Mouse (Mus musculus): ENCODE measurements at regions not wholly inside any gene's neighbourhood (a gene's known extent, or its start where the extent isn't known, plus 50 kb on each side); places are given as distances from the start of the nearest gene placed in this dataset.

GRCm38 (mm10) chr6:84329106-84329505 is 264.6 kb downstream of the Cyp26b1 start:
- no peak for ATAC-seq (ENCODE audit: insufficient number of reproducible peaks, insufficient read depth, low FRiP score, low TSS enrichment)
- H3K36me3 ChIP-seq: no peaks in the 10 kb centered on the region
- no peaks in the 10 kb centered on the region for H3K27me3 ChIP-seq
- H3K9me3 ChIP-seq: no peaks in the 10 kb centered on the region
- no peak overlapping the region for H3K4me3 ChIP-seq
- no peak overlapping the region for H3K27ac ChIP-seq
- 61% methylated on average over 7 of the region's 7 CpGs for WGBS
- H3K9ac ChIP-seq: no peak overlapping the region
- no peak overlapping the region for H3K4me2 ChIP-seq (replicated peaks)
- H3K4me1 ChIP-seq: no peaks in the 10 kb centered on the region

DNA sequence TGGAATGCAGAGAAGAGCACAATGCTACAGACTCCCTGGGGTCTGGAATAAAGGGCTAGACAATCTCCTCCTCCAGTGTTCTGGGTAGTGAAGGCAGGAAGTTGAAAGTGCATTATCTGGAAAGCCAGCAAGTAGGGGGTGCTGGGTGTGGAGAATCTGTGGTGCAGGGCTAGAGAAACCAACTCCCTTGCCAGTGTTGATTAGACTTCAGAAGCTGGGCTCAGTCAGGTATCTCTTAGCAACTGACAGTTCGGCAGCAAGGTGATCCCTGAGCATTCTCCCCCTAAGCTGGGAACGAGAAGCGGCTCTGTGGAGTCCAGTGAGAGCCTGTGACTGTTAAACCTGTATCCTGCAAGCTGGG is 265.7 kb downstream of the Cyp26b1 start:
- WGBS: 57% methylated on average over 3 of the region's 3 CpGs
- Histone ChIP-seq H3K4me3 (no peak overlapping the region), H3K36me3 (no peaks in the 10 kb centered on the region), H3K27me3 (no peaks in the 10 kb centered on the region), H3K9ac (no peak overlapping the region), H3K4me2 (replicated peaks) (no peak overlapping the region), H3K9me3 (no peaks in the 10 kb centered on the region), H3K27ac (no peak overlapping the region), H3K4me1 (no peaks in the 10 kb centered on the region)
- ATAC-seq (ENCODE audit: insufficient number of reproducible peaks, insufficient read depth, low FRiP score, low TSS enrichment): no peak

GRCm38 (mm10) chr6:84327306-84328029 is 266.2 kb downstream of the Cyp26b1 start:
- ATAC-seq (ENCODE audit: insufficient number of reproducible peaks, insufficient read depth, low FRiP score, low TSS enrichment): no peak
- H3K4me2 ChIP-seq (replicated peaks): no peak overlapping the region
- H3K36me3 ChIP-seq: no peaks in the 10 kb centered on the region
- WGBS: 72% methylated on average over 5 of the region's 5 CpGs
- H3K27ac ChIP-seq: no peak overlapping the region
- H3K4me3 ChIP-seq: no peak overlapping the region
- no peaks in the 10 kb centered on the region for H3K4me1 ChIP-seq
- no peaks in the 10 kb centered on the region for H3K27me3 ChIP-seq
- no peak overlapping the region for H3K9ac ChIP-seq
- no peaks in the 10 kb centered on the region for H3K9me3 ChIP-seq

- Histone ChIP-seq H3K4me1 (no peaks in the 10 kb centered on the region), H3K4me3 (no peak overlapping the region), H3K9me3 (no peaks in the 10 kb centered on the region), H3K9ac (no peak overlapping the region), H3K4me2 (replicated peaks) (no peak overlapping the region), H3K36me3 (no peaks in the 10 kb centered on the region), H3K27me3 (no peaks in the 10 kb centered on the region), H3K27ac (no peak overlapping the region)
- ATAC-seq (ENCODE audit: insufficient number of reproducible peaks, insufficient read depth, low FRiP score, low TSS enrichment): no peak
- whole genome bisulfite sequencing: 70% methylated on average over 5 of the region's 5 CpGs
Measured at GRCm38 (mm10) chr6:84325384-84326114, 268.2 kb downstream of the Cyp26b1 start.

- Histone ChIP-seq H3K4me3 (no peak overlapping the region), H3K9ac (no peak overlapping the region), H3K27me3 (no peaks in the 10 kb centered on the region), H3K36me3 (no peaks in the 10 kb centered on the region), H3K4me1 (no peaks in the 10 kb centered on the region), H3K9me3 (no peaks in the 10 kb centered on the region), H3K4me2 (replicated peaks) (no peak overlapping the region), H3K27ac (no peak overlapping the region)
- ATAC-seq (ENCODE audit: insufficient number of reproducible peaks, insufficient read depth, low FRiP score, low TSS enrichment): no peak
- WGBS: 86% methylated on average over 4 of the region's 4 CpGs
Measured at GRCm38 (mm10) chr6:84324185-84324584, 269.5 kb downstream of the Cyp26b1 start.

DNA sequence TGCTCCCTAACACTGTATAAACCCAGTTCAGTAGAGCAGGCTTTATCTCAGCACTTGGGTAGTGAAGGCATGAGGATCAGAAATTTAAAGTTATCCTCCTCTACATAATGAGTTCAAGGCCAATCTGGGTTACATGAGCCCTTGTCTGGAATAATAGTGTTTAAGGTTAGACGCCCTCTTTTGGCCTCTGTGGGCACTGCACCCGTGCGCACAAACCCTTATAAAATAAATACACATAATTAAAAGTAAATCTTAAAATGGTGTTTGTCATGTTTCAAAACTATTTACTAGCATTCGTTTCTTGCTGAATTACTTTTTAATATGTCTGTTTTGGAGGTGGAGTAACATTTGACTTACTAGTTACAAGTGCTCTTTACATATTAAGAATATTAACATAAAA is 271.2 kb downstream of the Cyp26b1 start:
- H3K36me3 ChIP-seq: no peaks in the 10 kb centered on the region
- H3K4me2 ChIP-seq (replicated peaks): no peak overlapping the region
- no peak overlapping the region for H3K4me3 ChIP-seq
- H3K27me3 ChIP-seq: no peaks in the 10 kb centered on the region
- no peak overlapping the region for H3K9ac ChIP-seq
- no peak overlapping the region for H3K27ac ChIP-seq
- H3K4me1 ChIP-seq: 0 out of 2 replicates have a peak, but pooled peaks cover 6% of the 10 kb centered on the region
- WGBS: 83% methylated on average over 4 of the region's 4 CpGs
- ATAC-seq (ENCODE audit: insufficient number of reproducible peaks, insufficient read depth, low FRiP score, low TSS enrichment): no peak
- H3K9me3 ChIP-seq: no peaks in the 10 kb centered on the region

- H3K4me1 ChIP-seq: 0 out of 2 replicates have a peak, but pooled peaks cover 6% of the 10 kb centered on the region
- no peak overlapping the region for H3K4me3 ChIP-seq
- no peak overlapping the region for H3K4me2 ChIP-seq (replicated peaks)
- H3K36me3 ChIP-seq: no peaks in the 10 kb centered on the region
- no peaks in the 10 kb centered on the region for H3K9me3 ChIP-seq
- ATAC-seq (ENCODE audit: insufficient number of reproducible peaks, insufficient read depth, low FRiP score, low TSS enrichment): no peak
- H3K27me3 ChIP-seq: no peaks in the 10 kb centered on the region
- 69% methylated on average over 1 of the region's 1 CpGs for WGBS
- H3K27ac ChIP-seq: no peak overlapping the region
- H3K9ac ChIP-seq: no peak overlapping the region
Measured at GRCm38 (mm10) chr6:84320586-84320985, 273.1 kb downstream of the Cyp26b1 start.

DNA sequence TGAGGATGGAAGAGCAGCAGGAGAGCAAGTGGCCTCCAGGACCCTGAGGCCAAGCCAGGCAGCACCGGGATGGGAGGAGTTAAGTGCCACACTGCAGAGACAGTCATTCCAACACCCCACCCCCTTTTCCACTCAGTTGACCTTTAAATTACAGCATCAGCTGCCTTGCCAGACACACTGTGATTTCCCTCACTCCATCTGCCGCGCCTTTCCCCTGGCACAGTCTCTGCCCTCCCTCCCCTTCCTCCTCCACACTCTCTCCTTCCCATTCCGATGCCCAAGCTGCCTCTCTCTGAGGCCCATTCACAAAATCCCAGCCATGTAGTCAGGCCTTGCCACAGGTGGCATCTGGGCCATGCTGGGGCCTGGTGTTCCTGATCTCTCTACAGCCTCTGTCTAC is 274.9 kb downstream of the Cyp26b1 start:
- 24% methylated on average over 4 of the region's 4 CpGs for WGBS
- H3K27me3 ChIP-seq: no peaks in the 10 kb centered on the region
- no peak overlapping the region for H3K9ac ChIP-seq
- H3K27ac ChIP-seq: no peak overlapping the region
- H3K9me3 ChIP-seq: no peaks in the 10 kb centered on the region
- ATAC-seq (ENCODE audit: insufficient number of reproducible peaks, insufficient read depth, low FRiP score, low TSS enrichment): no peak
- no peak overlapping the region for H3K4me3 ChIP-seq
- H3K36me3 ChIP-seq: no peaks in the 10 kb centered on the region
- peaks cover 14% of the 10 kb centered on the region; the same call in 1 of the 2 replicates for H3K4me1 ChIP-seq
- no peak overlapping the region for H3K4me2 ChIP-seq (replicated peaks)

GRCm38 (mm10) chr6:84317026-84317425 is 276.7 kb downstream of the Cyp26b1 start:
- WGBS: 82% methylated on average over 1 of the region's 1 CpGs

GRCm38 (mm10) chr6:84315175-84315912 is 278.4 kb downstream of the Cyp26b1 start:
- Histone ChIP-seq H3K27ac (no peak overlapping the region), H3K27me3 (no peaks in the 10 kb centered on the region), H3K4me3 (no peak overlapping the region), H3K36me3 (no peaks in the 10 kb centered on the region), H3K4me1 (peaks cover 30% of the 10 kb centered on the region), H3K9me3 (no peaks in the 10 kb centered on the region), H3K4me2 (replicated peaks) (no peak overlapping the region), H3K9ac (no peak overlapping the region)
- WGBS: 63% methylated on average over 8 of the region's 8 CpGs
- ATAC-seq (ENCODE audit: insufficient number of reproducible peaks, insufficient read depth, low FRiP score, low TSS enrichment): no peak

More at GRCm38 (mm10) chr6:84317026-84317425, 276.7 kb downstream of the Cyp26b1 start:
- Histone ChIP-seq H3K27me3 (no peaks in the 10 kb centered on the region), H3K4me3 (no peak overlapping the region), H3K4me1 (peaks cover 14% of the 10 kb centered on the region; the same call in 1 of the 2 replicates), H3K9ac (no peak overlapping the region), H3K9me3 (no peaks in the 10 kb centered on the region), H3K27ac (no peak overlapping the region), H3K4me2 (replicated peaks) (no peak overlapping the region), H3K36me3 (no peaks in the 10 kb centered on the region)
- no peak for ATAC-seq (ENCODE audit: insufficient number of reproducible peaks, insufficient read depth, low FRiP score, low TSS enrichment)

- no peak overlapping the region for H3K4me3 ChIP-seq
- H3K4me2 ChIP-seq (replicated peaks): no peak overlapping the region
- no peak for ATAC-seq (ENCODE audit: insufficient number of reproducible peaks, insufficient read depth, low FRiP score, low TSS enrichment)
- no peak overlapping the region for H3K27ac ChIP-seq
- no peaks in the 10 kb centered on the region for H3K27me3 ChIP-seq
- no peak overlapping the region for H3K9ac ChIP-seq
- no peaks in the 10 kb centered on the region for H3K36me3 ChIP-seq
- WGBS: 32% methylated on average over 4 of the region's 4 CpGs
- no peaks in the 10 kb centered on the region for H3K9me3 ChIP-seq
- H3K4me1 ChIP-seq: peaks cover 35% of the 10 kb centered on the region
Measured at GRCm38 (mm10) chr6:84313797-84314196, 279.9 kb downstream of the Cyp26b1 start.

Measured in embryonic facial prominence, embryonic 12.5 days (tissue).